Mouse (Mus musculus) ES-E14 (cell line): ENCODE measurements around the gene Psmb3. TPM values are rescaled to one million over a fixed set of nuclear protein-coding genes. Genes with fewer than 3 reads are reported as not detected.

Experiments
- DNase-seq: peaks from one replicate; pipeline ENCODE4 v3.0.0-alpha.2; 2013; ENCODE audit warnings: low read depth, low spot score
- H3K27ac ChIP-seq: 2 replicates; pipeline ENCODE4 v1.5.1; 2012; ENCODE audit warnings: low read depth, mild to moderate bottlenecking, low read length, moderate library complexity, mixed read lengths; ENCODE audit not compliant: poor library complexity, insufficient read depth, severe bottlenecking
- H3K36me3 ChIP-seq: 2 replicates; pipeline ENCODE4 v1.6.1; 2012; ENCODE audit warnings: mild to moderate bottlenecking, low read length, moderate library complexity, mixed read lengths; ENCODE audit not compliant: control insufficient read depth, poor library complexity, insufficient read depth, severe bottlenecking
- H3K4me1 ChIP-seq, 2 experiments: fragments of 150-350 bp in 1 of 2; sonication (generic) in 1 of 2; 2 replicates each; pipeline ENCODE4 v1.6.1; 2012; ENCODE audit warnings: low read length in 2 of 2, mild to moderate bottlenecking in 1 of 2, mixed read lengths in 1 of 2; ENCODE audit not compliant: control insufficient read depth in 2 of 2, insufficient read depth in 2 of 2, poor library complexity in 1 of 2
- H3K4me3 ChIP-seq, 2 experiments: fragments of 150-350 bp in 1 of 2; sonication (generic) in 1 of 2; 2 replicates each; pipeline ENCODE4 v1.5.1; 2012; ENCODE audit warnings: low read length in 2 of 2, low read depth in 1 of 2, mild to moderate bottlenecking in 1 of 2, mixed read lengths in 1 of 2; ENCODE audit not compliant: insufficient read depth in 1 of 2, poor library complexity in 1 of 2, severe bottlenecking in 1 of 2
- H3K9ac ChIP-seq: 2 replicates; pipeline ENCODE4 v1.6.1; 2012; ENCODE audit warnings: low read depth, mild to moderate bottlenecking, low read length, mixed read lengths; ENCODE audit not compliant: poor library complexity, insufficient read depth, severe bottlenecking
- H3K9me3 ChIP-seq: fragments of 150-350 bp; sonication (generic); 2 replicates; pipeline ENCODE4 v1.6.1; 2012; ENCODE audit warnings: low read depth, mild to moderate bottlenecking, low read length; ENCODE audit not compliant: control insufficient read depth, insufficient read depth
- CHD2 ChIP-seq: IDR thresholded peaks from 2 replicates; pipeline ENCODE4 v1.6.1; 2014; ENCODE audit warnings: mild to moderate bottlenecking, low read depth, low read length, inconsistent platforms
- HCFC1 ChIP-seq: IDR thresholded peaks from 2 replicates; pipeline ENCODE4 v1.6.1; 2012; ENCODE audit warnings: low read length, inconsistent platforms, borderline replicate concordance; ENCODE audit not compliant: insufficient read depth
- MAFK ChIP-seq: IDR thresholded peaks from 2 replicates; pipeline ENCODE4 v1.6.1; 2014; ENCODE audit warnings: mild to moderate bottlenecking, low read depth, low read length, inconsistent platforms; ENCODE audit not compliant: insufficient read depth
- ZC3H11A ChIP-seq: IDR thresholded peaks from 2 replicates; pipeline ENCODE4 v1.6.1; 2012; ENCODE audit warnings: low read depth, mild to moderate bottlenecking, inconsistent platforms, low read length, borderline replicate concordance
- ZNF384 ChIP-seq: IDR thresholded peaks from 2 replicates; pipeline ENCODE4 v1.6.1; 2012; ENCODE audit warnings: low read depth, low read length, inconsistent platforms
- in situ Hi-C, 2 experiments: fragments of 600-800 bp; cut with MboI; formaldehyde crosslinking; loops; one replicate each; pipeline ENCODE4 v1.15.1; 2025; ENCODE audit warnings: low sequenced_read_pairs in 2 of 2, inconsistent platforms in 1 of 2; ENCODE audit not compliant: unreplicated experiment in 2 of 2
- total RNA-seq: library from RNA; depleted of rRNA; stranded (reverse); fragments of 300-350 nt; gene quantifications from 2 replicates; pipeline ENCODE4 v1.2.3, GENCODE M21; 2012; rRNA removed

Gene Psmb3
- total RNA-seq, 1 experiment: 677 TPM

DNA sequence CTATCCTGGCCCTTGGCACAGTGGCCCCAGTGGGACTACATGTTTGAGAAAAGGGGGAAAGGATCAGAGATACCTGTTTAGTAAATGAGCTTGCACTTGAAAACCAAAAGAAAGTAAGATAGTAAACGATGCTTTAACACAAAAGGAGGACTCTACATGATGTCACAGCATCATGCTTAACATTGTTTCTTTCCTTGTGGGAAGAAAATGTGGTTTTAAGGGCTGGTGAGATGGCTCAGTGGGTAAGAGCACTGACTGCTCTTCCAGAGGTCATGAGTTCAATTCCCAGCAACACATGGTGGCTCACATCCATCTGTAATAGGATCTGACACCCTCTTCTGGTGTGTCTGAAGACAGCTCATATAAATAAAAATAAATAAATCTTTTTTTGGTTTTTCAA lies 54.9 kb downstream of the Psmb3 start:
- H3K36me3 ChIP-seq: peaks cover 36% of the 10 kb centered on the region
- no peak for DNase-seq
- no peak overlapping the region for H3K27ac ChIP-seq
- no peak overlapping the region for H3K4me3 ChIP-seq
- H3K4me1 ChIP-seq: peaks cover 0 to 4% of the 10 kb centered on the region in 2 experiments; a peak in 1 of 4 replicates
- TF ChIP-seq ZC3H11A (no peak), HCFC1 (no peak), MAFK (no peak), ZNF384 (no peak), CHD2 (no peak)
- H3K9me3 ChIP-seq: no peaks in the 10 kb centered on the region
- H3K9ac ChIP-seq: no peak overlapping the region
- in situ Hi-C loops: no loop called here

DNA sequence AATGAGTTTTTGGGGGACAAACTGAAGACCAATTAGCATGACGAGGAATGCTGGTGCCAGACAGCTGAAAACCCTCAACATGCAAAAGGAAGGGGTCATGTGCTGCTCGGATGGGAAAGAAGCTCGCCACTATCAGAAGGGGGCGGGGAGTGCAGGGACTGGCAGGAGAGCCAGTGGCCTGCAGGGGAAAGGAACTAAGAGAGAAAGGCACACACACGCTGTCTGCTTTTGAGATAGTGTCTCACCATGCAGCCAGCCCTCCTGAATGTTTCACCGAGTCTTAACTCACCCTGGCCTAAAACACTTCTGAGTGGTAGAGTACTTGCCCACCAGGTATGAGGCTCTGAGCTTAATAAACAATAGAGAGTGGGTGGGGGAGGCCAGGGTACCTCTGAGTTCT lies 55.7 kb downstream of the Psmb3 start:
- no peaks in the 10 kb centered on the region for H3K9me3 ChIP-seq
- no peak for DNase-seq
- in situ Hi-C loops: no loop called here
- no peak overlapping the region for H3K4me3 ChIP-seq
- no peak overlapping the region for H3K27ac ChIP-seq
- no peak for TF ChIP-seq MAFK
- H3K4me1 ChIP-seq: peaks cover 0 to 4% of the 10 kb centered on the region in 2 experiments; a peak in 1 of 4 replicates
- H3K36me3 ChIP-seq: peaks cover 30% of the 10 kb centered on the region
- H3K9ac ChIP-seq: no peak overlapping the region

DNA sequence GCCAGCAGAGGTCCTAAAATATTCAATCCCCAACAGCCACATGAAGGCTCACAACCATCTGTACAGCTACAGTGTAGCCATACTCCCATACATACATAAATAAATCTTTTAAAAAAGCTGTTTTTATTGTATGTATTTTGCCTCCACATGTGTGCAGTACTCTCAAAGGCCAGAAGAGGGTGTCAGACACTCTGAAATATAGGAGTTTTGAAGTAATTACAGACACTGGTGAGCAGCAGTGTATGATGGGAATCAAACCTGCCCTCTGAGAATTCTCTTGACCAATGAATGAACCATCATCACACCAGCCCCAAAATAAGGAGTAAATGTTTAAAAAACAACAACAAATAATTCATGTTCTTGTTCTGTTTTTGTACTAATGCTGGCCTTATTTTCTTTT lies 58.4 kb downstream of the Psmb3 start:
- H3K36me3 ChIP-seq: peaks cover 25% of the 10 kb centered on the region
- H3K4me3 ChIP-seq: no peak overlapping the region
- in situ Hi-C loops: no loop called here
- H3K9ac ChIP-seq: no peak overlapping the region
- no peak for DNase-seq
- no peaks in the 10 kb centered on the region for H3K9me3 ChIP-seq
- peaks cover 0 to 8% of the 10 kb centered on the region in 2 experiments; a peak in 2 of 4 replicates for H3K4me1 ChIP-seq
- TF ChIP-seq CHD2: no peak
- TF ChIP-seq ZNF384: no peak
- TF ChIP-seq ZC3H11A: no peak
- no peak for TF ChIP-seq HCFC1
- no peak for TF ChIP-seq MAFK
- H3K27ac ChIP-seq: no peak overlapping the region

Other genes starting within 250 kb of the Psmb3 start
- gene 4933428G20Rik, start 203.1 kb upstream of the Psmb3 start, total RNA-seq: 0.36 and 0.63 TPM in 2 replicates
- 2.4 and 4.1 TPM in 2 replicates for gene Srcin1, start 127.2 kb upstream of the Psmb3 start, total RNA-seq
- 100 and 109 TPM in 2 replicates for gene Epop, start 73.7 kb upstream of the Psmb3 start, total RNA-seq
- gene Mllt6, start 40.0 kb upstream of the Psmb3 start, total RNA-seq: 113 and 142 TPM in 2 replicates
- 49.9 and 66.0 TPM in 2 replicates for gene Cisd3, start 17.6 kb upstream of the Psmb3 start, total RNA-seq
- 20.1 and 28.4 TPM in 2 replicates for gene Pcgf2, start 2.9 kb upstream of the Psmb3 start, total RNA-seq
- gene Pip4k2b, start 41.3 kb downstream of the Psmb3 start, total RNA-seq: 26.5 and 31.3 TPM in 2 replicates
- gene Cwc25, start 63.2 kb downstream of the Psmb3 start, total RNA-seq: 14.0 and 18.5 TPM in 2 replicates
- 2.3 TPM in 2 replicates for gene 1700001P01Rik, start 72.5 kb downstream of the Psmb3 start, total RNA-seq
- 1,213 and 1,430 TPM in 2 replicates for gene Rpl23, start 79.0 kb downstream of the Psmb3 start, total RNA-seq
- 108 and 147 TPM in 2 replicates for gene Lasp1, start 95.6 kb downstream of the Psmb3 start, total RNA-seq
- gene B230217C12Rik, start 137.4 kb downstream of the Psmb3 start, total RNA-seq: 3.0 and 4.1 TPM in 2 replicates
- gene Fbxo47, start 180.8 kb downstream of the Psmb3 start, total RNA-seq: 2.2 and 4.1 TPM in 2 replicates